Mouse (Mus musculus): ENCODE data around the gene Il3. TPM values are rescaled to one million over a fixed set of nuclear protein-coding genes. Genes with fewer than 3 reads are reported as not detected.
"Not testable (repeated sequence)": the region's sequence is repeated elsewhere in the genome, so short reads cannot be mapped to it uniquely, and the experiment has no call there.

Il3 gene
- polyA plus RNA-seq, 1 experiment from 2014 or later: not detected

GRCm38 (mm10) chr11:54302606-54303005 is 35.5 kb upstream of the Il3 start:
- Histone ChIP-seq H3K4me3 (ENCODE audit: low read depth, low read length) (no peak overlapping the region), H3K27me3 (replicated peaks; ENCODE audit: control insufficient read depth, insufficient read depth, low read length) (peaks cover 21% of the 10 kb centered on the region), H3K4me1 (replicated peaks; ENCODE audit: control insufficient read depth, insufficient read depth, low read length) (no peaks in the 10 kb centered on the region), H3K9ac (ENCODE audit: low read depth, low read length) (no peak overlapping the region), H3K36me3 (ENCODE audit: control insufficient read depth, insufficient read depth) (no peaks in the 10 kb centered on the region), H3K9me3 (ENCODE audit: control insufficient read depth) (no peaks in the 10 kb centered on the region), H3K27ac (ENCODE audit: low read depth, low read length) (no peak overlapping the region), H3K4me2 (replicated peaks; ENCODE audit: low read depth) (no peak overlapping the region)
- no peak for TF ChIP-seq CTCF (IDR thresholded peaks at IDR 0.05; ENCODE audit: low read depth)
- 90% methylated on average over 3 of the region's 3 CpGs for WGBS
- no peak for ATAC-seq

GRCm38 (mm10) chr11:54301994-54302393 is 34.9 kb upstream of the Il3 start:
- TF ChIP-seq CTCF (IDR thresholded peaks at IDR 0.05; ENCODE audit: low read depth): no peak
- Histone ChIP-seq H3K4me1 (replicated peaks; ENCODE audit: control insufficient read depth, insufficient read depth, low read length) (no peaks in the 10 kb centered on the region), H3K9me3 (ENCODE audit: control insufficient read depth) (no peaks in the 10 kb centered on the region), H3K27ac (ENCODE audit: low read depth, low read length) (no peak overlapping the region), H3K4me3 (ENCODE audit: low read depth, low read length) (no peak overlapping the region), H3K9ac (ENCODE audit: low read depth, low read length) (no peak overlapping the region), H3K27me3 (replicated peaks; ENCODE audit: control insufficient read depth, insufficient read depth, low read length) (peaks cover 21% of the 10 kb centered on the region), H3K36me3 (ENCODE audit: control insufficient read depth, insufficient read depth) (no peaks in the 10 kb centered on the region), H3K4me2 (replicated peaks; ENCODE audit: low read depth) (no peak overlapping the region)
- no peak for ATAC-seq
- WGBS: 84% methylated on average over 8 of the region's 8 CpGs

- TF ChIP-seq CTCF (IDR thresholded peaks at IDR 0.05; ENCODE audit: low read depth): peak; percentile 29
- no peak overlapping the region for H3K9ac ChIP-seq (ENCODE audit: low read depth, low read length)
- H3K27ac ChIP-seq (ENCODE audit: low read depth, low read length): no peak overlapping the region
- H3K4me3 ChIP-seq (ENCODE audit: low read depth, low read length): no peak overlapping the region
- peaks cover 9% of the 10 kb centered on the region for H3K27me3 ChIP-seq (replicated peaks; ENCODE audit: control insufficient read depth, insufficient read depth, low read length)
- no peaks in the 10 kb centered on the region for H3K36me3 ChIP-seq (ENCODE audit: control insufficient read depth, insufficient read depth)
- H3K4me2 ChIP-seq (replicated peaks; ENCODE audit: low read depth): no peak overlapping the region
- no peaks in the 10 kb centered on the region for H3K4me1 ChIP-seq (replicated peaks; ENCODE audit: control insufficient read depth, insufficient read depth, low read length)
- no peaks in the 10 kb centered on the region for H3K9me3 ChIP-seq (ENCODE audit: control insufficient read depth)
- ATAC-seq: no peak
These were observed 31.7 kb upstream of the Il3 start for GRCm38 (mm10) chr11:54298777-54299176.

GRCm38 (mm10) chr11:54297471-54297870 is 30.4 kb upstream of the Il3 start:
- not testable (repeated sequence) for H3K4me2 ChIP-seq (replicated peaks; ENCODE audit: low read depth); H3K9ac ChIP-seq (ENCODE audit: low read depth, low read length); H3K36me3 ChIP-seq (ENCODE audit: control insufficient read depth, insufficient read depth); H3K9me3 ChIP-seq (ENCODE audit: control insufficient read depth); H3K4me3 ChIP-seq (ENCODE audit: low read depth, low read length); H3K27ac ChIP-seq (ENCODE audit: low read depth, low read length); ATAC-seq; H3K27me3 ChIP-seq (replicated peaks; ENCODE audit: control insufficient read depth, insufficient read depth, low read length); H3K4me1 ChIP-seq (replicated peaks; ENCODE audit: control insufficient read depth, insufficient read depth, low read length)
- 95% methylated on average over 2 of the region's 2 CpGs for WGBS

GRCm38 (mm10) chr11:54296734-54297133 is 29.7 kb upstream of the Il3 start:
- 90% methylated on average over 1 of the region's 1 CpGs for WGBS
- no peak for ATAC-seq
- Histone ChIP-seq H3K4me3 (ENCODE audit: low read depth, low read length) (no peak overlapping the region), H3K27ac (ENCODE audit: low read depth, low read length) (no peak overlapping the region), H3K36me3 (ENCODE audit: control insufficient read depth, insufficient read depth) (no peaks in the 10 kb centered on the region), H3K4me1 (replicated peaks; ENCODE audit: control insufficient read depth, insufficient read depth, low read length) (no peaks in the 10 kb centered on the region), H3K9me3 (ENCODE audit: control insufficient read depth) (no peaks in the 10 kb centered on the region), H3K9ac (ENCODE audit: low read depth, low read length) (no peak overlapping the region), H3K27me3 (replicated peaks; ENCODE audit: control insufficient read depth, insufficient read depth, low read length) (no peaks in the 10 kb centered on the region), H3K4me2 (replicated peaks; ENCODE audit: low read depth) (no peak overlapping the region)
- TF ChIP-seq CTCF (IDR thresholded peaks at IDR 0.05; ENCODE audit: low read depth): no peak

- no peak overlapping the region for H3K27ac ChIP-seq (ENCODE audit: low read depth, low read length)
- no peak overlapping the region for H3K4me2 ChIP-seq (replicated peaks; ENCODE audit: low read depth)
- no peaks in the 10 kb centered on the region for H3K4me1 ChIP-seq (replicated peaks; ENCODE audit: control insufficient read depth, insufficient read depth, low read length)
- WGBS: 66% methylated on average over 4 of the region's 4 CpGs
- no peak overlapping the region for H3K9ac ChIP-seq (ENCODE audit: low read depth, low read length)
- H3K36me3 ChIP-seq (ENCODE audit: control insufficient read depth, insufficient read depth): no peaks in the 10 kb centered on the region
- H3K4me3 ChIP-seq (ENCODE audit: low read depth, low read length): no peak overlapping the region
- ATAC-seq: no peak
- TF ChIP-seq CTCF (IDR thresholded peaks at IDR 0.05; ENCODE audit: low read depth): no peak
- no peaks in the 10 kb centered on the region for H3K9me3 ChIP-seq (ENCODE audit: control insufficient read depth)
- no peaks in the 10 kb centered on the region for H3K27me3 ChIP-seq (replicated peaks; ENCODE audit: control insufficient read depth, insufficient read depth, low read length)
These were observed 28.9 kb upstream of the Il3 start for GRCm38 (mm10) chr11:54295971-54296370.
